Mouse (Mus musculus): ENCODE data around the gene Ano1. TPM values are rescaled to one million over a fixed set of nuclear protein-coding genes. Genes with fewer than 3 reads are reported as not detected.

Gene Ano1
- polyA plus RNA-seq, 1 experiment from 2014 or later = 14.3 TPM

- H3K4me1 ChIP-seq (ENCODE audit: control insufficient read depth, insufficient read depth, low read length) = peaks cover 8% of the 10 kb centered on the region
- no peak overlapping the region for H3K27ac ChIP-seq (ENCODE audit: low read depth, low read length)
- H3K27me3 ChIP-seq (ENCODE audit: control insufficient read depth, insufficient read depth, low read length) = no peaks in the 10 kb centered on the region
- no peak overlapping the region for H3K9ac ChIP-seq (ENCODE audit: low read depth, low read length)
- H3K4me3 ChIP-seq (ENCODE audit: low read depth, low read length) = no peak overlapping the region
- WGBS (ENCODE audit: insufficient replicate concordance) = 73% methylated on average over 9 of the region's 9 CpGs
- H3K4me2 ChIP-seq = no peak overlapping the region
- ATAC-seq (replicated peaks; ENCODE audit: insufficient number of reproducible peaks, low FRiP score, low TSS enrichment) = no peak
- H3K9me3 ChIP-seq (replicated peaks; ENCODE audit: control insufficient read depth, low read length) = no peaks in the 10 kb centered on the region
- no peaks in the 10 kb centered on the region for H3K36me3 ChIP-seq (ENCODE audit: control insufficient read depth, insufficient read depth, low read length)
These were observed 95.4 kb downstream of the Ano1 start for GRCm38 (mm10) chr7:144656261-144656967.

- no peak overlapping the region for H3K4me2 ChIP-seq
- peaks cover 8% of the 10 kb centered on the region for H3K4me1 ChIP-seq (ENCODE audit: control insufficient read depth, insufficient read depth, low read length)
- 22% methylated on average over 10 of the region's 10 CpGs for WGBS (ENCODE audit: insufficient replicate concordance)
- H3K9me3 ChIP-seq (replicated peaks; ENCODE audit: control insufficient read depth, low read length) = no peaks in the 10 kb centered on the region
- no peaks in the 10 kb centered on the region for H3K36me3 ChIP-seq (ENCODE audit: control insufficient read depth, insufficient read depth, low read length)
- H3K4me3 ChIP-seq (ENCODE audit: low read depth, low read length) = no peak overlapping the region
- 0 out of 2 replicates have a peak overlapping the region, but pooled peaks have one; percentile 43 for H3K27ac ChIP-seq (ENCODE audit: low read depth, low read length)
- ATAC-seq (replicated peaks; ENCODE audit: insufficient number of reproducible peaks, low FRiP score, low TSS enrichment) = no peak
- no peaks in the 10 kb centered on the region for H3K27me3 ChIP-seq (ENCODE audit: control insufficient read depth, insufficient read depth, low read length)
- H3K9ac ChIP-seq (ENCODE audit: low read depth, low read length) = no peak overlapping the region
These were observed 97.9 kb downstream of the Ano1 start for GRCm38 (mm10) chr7:144653681-144654425.

GRCm38 (mm10) chr7:144647547-144647946 lies 104.2 kb downstream of the Ano1 start:
- 65% methylated on average over 5 of the region's 5 CpGs for WGBS (ENCODE audit: insufficient replicate concordance)
- H3K4me1 ChIP-seq (ENCODE audit: control insufficient read depth, insufficient read depth, low read length) = peaks cover 5% of the 10 kb centered on the region; the same call in 1 of the 2 replicates
- H3K36me3 ChIP-seq (ENCODE audit: control insufficient read depth, insufficient read depth, low read length) = no peaks in the 10 kb centered on the region
- no peaks in the 10 kb centered on the region for H3K9me3 ChIP-seq (replicated peaks; ENCODE audit: control insufficient read depth, low read length)
- H3K27ac ChIP-seq (ENCODE audit: low read depth, low read length) = no peak overlapping the region
- H3K4me3 ChIP-seq (ENCODE audit: low read depth, low read length) = no peak overlapping the region
- ATAC-seq (replicated peaks; ENCODE audit: insufficient number of reproducible peaks, low FRiP score, low TSS enrichment) = no peak
- H3K27me3 ChIP-seq (ENCODE audit: control insufficient read depth, insufficient read depth, low read length) = no peaks in the 10 kb centered on the region
- H3K4me2 ChIP-seq = no peak overlapping the region
- H3K9ac ChIP-seq (ENCODE audit: low read depth, low read length) = no peak overlapping the region

- 80% methylated on average over 1 of the region's 1 CpGs for WGBS (ENCODE audit: insufficient replicate concordance)
- H3K36me3 ChIP-seq (ENCODE audit: control insufficient read depth, insufficient read depth, low read length) = no peaks in the 10 kb centered on the region; the same call in 1 of the 2 replicates
- H3K9me3 ChIP-seq (replicated peaks; ENCODE audit: control insufficient read depth, low read length) = no peaks in the 10 kb centered on the region
- no peak for ATAC-seq (replicated peaks; ENCODE audit: insufficient number of reproducible peaks, low FRiP score, low TSS enrichment)
- no peak overlapping the region for H3K4me3 ChIP-seq (ENCODE audit: low read depth, low read length)
- no peaks in the 10 kb centered on the region for H3K27me3 ChIP-seq (ENCODE audit: control insufficient read depth, insufficient read depth, low read length)
- no peak overlapping the region for H3K9ac ChIP-seq (ENCODE audit: low read depth, low read length)
- H3K4me2 ChIP-seq = no peak overlapping the region
- H3K4me1 ChIP-seq (ENCODE audit: control insufficient read depth, insufficient read depth, low read length) = no peaks in the 10 kb centered on the region; the same call in 1 of the 2 replicates
- no peak overlapping the region for H3K27ac ChIP-seq (ENCODE audit: low read depth, low read length)
These were observed 111.0 kb downstream of the Ano1 start for GRCm38 (mm10) chr7:144640817-144641216.

- no peak overlapping the region for H3K27ac ChIP-seq (ENCODE audit: low read depth, low read length)
These were observed 115.8 kb downstream of the Ano1 start for GRCm38 (mm10) chr7:144636000-144636399.

GRCm38 (mm10) chr7:144634875-144635274 lies 116.9 kb downstream of the Ano1 start:
- Histone ChIP-seq H3K4me2 (no peak overlapping the region), H3K4me3 (ENCODE audit: low read depth, low read length) (no peak overlapping the region), H3K27ac (ENCODE audit: low read depth, low read length) (no peak overlapping the region), H3K36me3 (ENCODE audit: control insufficient read depth, insufficient read depth, low read length) (no peaks in the 10 kb centered on the region), H3K9me3 (replicated peaks; ENCODE audit: control insufficient read depth, low read length) (no peaks in the 10 kb centered on the region), H3K27me3 (ENCODE audit: control insufficient read depth, insufficient read depth, low read length) (no peaks in the 10 kb centered on the region), H3K4me1 (ENCODE audit: control insufficient read depth, insufficient read depth, low read length) (peaks cover 3% of the 10 kb centered on the region; the same call in 1 of the 2 replicates), H3K9ac (ENCODE audit: low read depth, low read length) (no peak overlapping the region)
- WGBS (ENCODE audit: insufficient replicate concordance) = 63% methylated on average over 6 of the region's 6 CpGs
- no peak for ATAC-seq (replicated peaks; ENCODE audit: insufficient number of reproducible peaks, low FRiP score, low TSS enrichment)

More at GRCm38 (mm10) chr7:144636000-144636399, 115.8 kb downstream of the Ano1 start:
- no peaks in the 10 kb centered on the region for H3K36me3 ChIP-seq (ENCODE audit: control insufficient read depth, insufficient read depth, low read length)
- H3K4me2 ChIP-seq = no peak overlapping the region
- H3K9ac ChIP-seq (ENCODE audit: low read depth, low read length) = no peak overlapping the region
- H3K9me3 ChIP-seq (replicated peaks; ENCODE audit: control insufficient read depth, low read length) = no peaks in the 10 kb centered on the region
- WGBS (ENCODE audit: insufficient replicate concordance) = 64% methylated on average over 2 of the region's 2 CpGs
- H3K4me3 ChIP-seq (ENCODE audit: low read depth, low read length) = no peak overlapping the region
- H3K27me3 ChIP-seq (ENCODE audit: control insufficient read depth, insufficient read depth, low read length) = no peaks in the 10 kb centered on the region
- peaks cover 3% of the 10 kb centered on the region; the same call in 1 of the 2 replicates for H3K4me1 ChIP-seq (ENCODE audit: control insufficient read depth, insufficient read depth, low read length)
- ATAC-seq (replicated peaks; ENCODE audit: insufficient number of reproducible peaks, low FRiP score, low TSS enrichment) = no peak

- Histone ChIP-seq H3K9me3 (replicated peaks; ENCODE audit: control insufficient read depth, low read length) (no peaks in the 10 kb centered on the region), H3K4me2 (no peak overlapping the region), H3K4me3 (ENCODE audit: low read depth, low read length) (no peak overlapping the region), H3K36me3 (ENCODE audit: control insufficient read depth, insufficient read depth, low read length) (no peaks in the 10 kb centered on the region), H3K9ac (ENCODE audit: low read depth, low read length) (no peak overlapping the region), H3K4me1 (ENCODE audit: control insufficient read depth, insufficient read depth, low read length) (peaks cover 3% of the 10 kb centered on the region; the same call in 1 of the 2 replicates), H3K27me3 (ENCODE audit: control insufficient read depth, insufficient read depth, low read length) (no peaks in the 10 kb centered on the region), H3K27ac (ENCODE audit: low read depth, low read length) (no peak overlapping the region)
- 85% methylated on average over 3 of the region's 3 CpGs for WGBS (ENCODE audit: insufficient replicate concordance)
- ATAC-seq (replicated peaks; ENCODE audit: insufficient number of reproducible peaks, low FRiP score, low TSS enrichment) = no peak
These were observed 117.3 kb downstream of the Ano1 start for GRCm38 (mm10) chr7:144634450-144634849.

GRCm38 (mm10) chr7:144632321-144632720 lies 119.5 kb downstream of the Ano1 start:
- Histone ChIP-seq H3K9ac (ENCODE audit: low read depth, low read length) (no peak overlapping the region), H3K27me3 (ENCODE audit: control insufficient read depth, insufficient read depth, low read length) (no peaks in the 10 kb centered on the region), H3K36me3 (ENCODE audit: control insufficient read depth, insufficient read depth, low read length) (no peaks in the 10 kb centered on the region), H3K4me3 (ENCODE audit: low read depth, low read length) (no peak overlapping the region), H3K9me3 (replicated peaks; ENCODE audit: control insufficient read depth, low read length) (no peaks in the 10 kb centered on the region), H3K4me2 (no peak overlapping the region), H3K4me1 (ENCODE audit: control insufficient read depth, insufficient read depth, low read length) (peaks cover 7% of the 10 kb centered on the region), H3K27ac (ENCODE audit: low read depth, low read length) (no peak overlapping the region)
- ATAC-seq (replicated peaks; ENCODE audit: insufficient number of reproducible peaks, low FRiP score, low TSS enrichment) = no peak

Measured in heart, embryonic 11.5 days (tissue).